Mouse (Mus musculus) MEL (cell line): ENCODE measurements around the gene Rhbdd2. TPM values are rescaled to one million over a fixed set of nuclear protein-coding genes. Genes with fewer than 3 reads are reported as not detected.
A peak's percentile ranks its signal among the peaks of the same experiment; 100 is the strongest.

ENCODE experiments used
- DNase-seq: peaks from one replicate; pipeline ENCODE4 v3.0.0; 2011; ENCODE audit warnings: low read depth, low spot score
- H3K27ac ChIP-seq: 2 replicates; pipeline ENCODE4 v1.5.1; 2012; ENCODE audit warnings: low read depth, mild to moderate bottlenecking, control low read depth, low read length, moderate library complexity; ENCODE audit not compliant: control insufficient read depth
- H3K27me3 ChIP-seq, 2 experiments: fragments of 150-350 bp in 1 of 2; sonication (generic) in 1 of 2; 2 replicates each; pipeline ENCODE4 v1.6.1; 2012; ENCODE audit warnings: low read length in 2 of 2, mild to moderate bottlenecking in 2 of 2, improper control_type of control experiment in 1 of 2, moderate library complexity in 1 of 2; ENCODE audit not compliant: insufficient read depth in 2 of 2, control insufficient read depth in 1 of 2
- H3K36me3 ChIP-seq, 2 experiments: 2 replicates each; pipeline ENCODE4 v1.6.1; 2012 to 2014; ENCODE audit warnings: low read length in 2 of 2, improper control_type of control experiment in 1 of 2, inconsistent platforms in 1 of 2, mild to moderate bottlenecking in 1 of 2; ENCODE audit not compliant: insufficient read depth in 2 of 2, control insufficient read depth in 1 of 2
- H3K4me1 ChIP-seq, 2 experiments: fragments of 150-350 bp in 1 of 2; sonication (generic) in 1 of 2; 2 replicates each; pipeline ENCODE4 v1.6.1; 2012; ENCODE audit warnings: low read length in 2 of 2, improper control_type of control experiment in 1 of 2, mild to moderate bottlenecking in 1 of 2; ENCODE audit not compliant: insufficient read depth in 2 of 2, control insufficient read depth in 1 of 2
- H3K4me3 ChIP-seq, 2 experiments: fragments of 150-350 bp in 1 of 2; sonication (generic) in 1 of 2; 2 replicates each; pipeline ENCODE4 v1.5.1; 2012; ENCODE audit warnings: low read depth in 2 of 2, low read length in 2 of 2, mild to moderate bottlenecking in 2 of 2, moderate library complexity in 2 of 2, control low read depth in 1 of 2, improper control_type of control experiment in 1 of 2; ENCODE audit not compliant: control insufficient read depth in 1 of 2, insufficient read depth in 1 of 2
- H3K79me2 ChIP-seq: 2 replicates; pipeline ENCODE4 v1.6.1; 2012; ENCODE audit warnings: mild to moderate bottlenecking, low read length, moderate library complexity; ENCODE audit not compliant: control insufficient read depth, poor library complexity, insufficient read depth
- H3K9ac ChIP-seq: 2 replicates; pipeline ENCODE4 v1.6.1; 2012; ENCODE audit warnings: low read depth, mild to moderate bottlenecking, control low read depth, low read length, moderate library complexity; ENCODE audit not compliant: control insufficient read depth, poor library complexity, severe bottlenecking
- H3K9me3 ChIP-seq: fragments of 150-350 bp; sonication (generic); replicated peaks from 2 replicates; pipeline ENCODE4 v1.6.1; 2012; ENCODE audit warnings: mild to moderate bottlenecking, low read length, improper control_type of control experiment, moderate library complexity; ENCODE audit not compliant: insufficient read depth
- BHLHE40 ChIP-seq: IDR thresholded peaks from 2 replicates; pipeline ENCODE4 v1.6.1; 2012; ENCODE audit warnings: low read depth, mild to moderate bottlenecking, inconsistent platforms, low read length, improper control_type of control experiment, borderline replicate concordance
- CHD1 ChIP-seq: IDR thresholded peaks from 2 replicates; pipeline ENCODE4 v1.6.1; 2012; ENCODE audit warnings: low read depth, mild to moderate bottlenecking, inconsistent platforms, low read length, improper control_type of control experiment
- CTCF ChIP-seq, 3 experiments: IDR thresholded peaks in 2 of 3; conservative IDR thresholded peaks in 1 of 3; 2 replicates each; pipeline ENCODE4 v1.5.1; 2011 to 2012; ENCODE audit warnings: low read length in 3 of 3, low read depth in 2 of 3, mild to moderate bottlenecking in 2 of 3, improper control_type of control experiment in 1 of 3, inconsistent platforms in 1 of 3, mixed read lengths in 1 of 3, moderate library complexity in 1 of 3; ENCODE audit not compliant: control insufficient read depth in 1 of 3, insufficient read depth in 1 of 3, poor library complexity in 1 of 3, severe bottlenecking in 1 of 3
- E2F4 ChIP-seq: IDR thresholded peaks from 2 replicates; pipeline ENCODE4 v1.6.1; 2011; ENCODE audit warnings: low read depth, low read length, improper control_type of control experiment, borderline replicate concordance
- ELF1 ChIP-seq: IDR thresholded peaks from 2 replicates; pipeline ENCODE4 v1.6.1; 2014; ENCODE audit warnings: low read depth, mild to moderate bottlenecking, inconsistent platforms, low read length, improper control_type of control experiment, moderate library complexity
- EP300 ChIP-seq, 2 experiments: IDR thresholded peaks; 2 replicates each; pipeline ENCODE4 v1.6.1; 2011; ENCODE audit warnings: improper control_type of control experiment in 2 of 2, low read length in 2 of 2, low read depth in 1 of 2, mild to moderate bottlenecking in 1 of 2
- GABPA ChIP-seq: IDR thresholded peaks from 2 replicates; pipeline ENCODE4 v1.6.1; 2012; ENCODE audit warnings: low read depth, mild to moderate bottlenecking, inconsistent platforms, low read length, improper control_type of control experiment, moderate library complexity
- GATA1 ChIP-seq: IDR thresholded peaks from 2 replicates; pipeline ENCODE4 v1.6.1; 2011; ENCODE audit warnings: low read depth, low read length, improper control_type of control experiment
- HCFC1 ChIP-seq: IDR thresholded peaks from 2 replicates; pipeline ENCODE4 v1.6.1; 2012; ENCODE audit warnings: low read depth, mild to moderate bottlenecking, inconsistent platforms, low read length, improper control_type of control experiment, moderate library complexity
- JUND ChIP-seq: IDR thresholded peaks from 2 replicates; pipeline ENCODE4 v1.6.1; 2011; ENCODE audit warnings: low read depth, mild to moderate bottlenecking, improper control_type of control experiment, low read length
- KAT2A ChIP-seq: conservative IDR thresholded peaks from 2 replicates; pipeline ENCODE4 v1.6.1; 2012; ENCODE audit warnings: low read depth, low read length, improper control_type of control experiment, inconsistent platforms
- MAFK ChIP-seq: IDR thresholded peaks from 2 replicates; pipeline ENCODE4 v1.6.1; 2011; ENCODE audit warnings: low read depth, mild to moderate bottlenecking, low read length, improper control_type of control experiment, borderline replicate concordance
- MAX ChIP-seq: IDR thresholded peaks from 2 replicates; pipeline ENCODE4 v1.6.1; 2011; ENCODE audit warnings: low read length, improper control_type of control experiment
- MEF2A ChIP-seq: IDR thresholded peaks from 2 replicates; pipeline ENCODE4 v1.6.1; 2014; ENCODE audit warnings: low read depth, mild to moderate bottlenecking, inconsistent platforms, low read length, improper control_type of control experiment; ENCODE audit not compliant: poor library complexity, insufficient replicate concordance, severe bottlenecking; ENCODE audit errors: extremely low read depth
- MYB ChIP-seq: IDR thresholded peaks from 2 replicates; pipeline ENCODE4 v1.6.1; 2011; ENCODE audit warnings: mild to moderate bottlenecking, low read depth, low read length, improper control_type of control experiment
- MYC ChIP-seq: IDR thresholded peaks from 2 replicates; pipeline ENCODE4 v1.6.1; 2011; ENCODE audit warnings: low read depth, mild to moderate bottlenecking, low read length, improper control_type of control experiment, moderate library complexity
- NELFE ChIP-seq: IDR thresholded peaks from 2 replicates; pipeline ENCODE4 v1.6.1; 2011; ENCODE audit warnings: low read depth, low read length, improper control_type of control experiment
- NRF1 ChIP-seq: IDR thresholded peaks from 2 replicates; pipeline ENCODE4 v1.6.1; 2014; ENCODE audit warnings: low read depth, mild to moderate bottlenecking, inconsistent platforms, low read length, improper control_type of control experiment, moderate library complexity; ENCODE audit not compliant: poor library complexity, insufficient read depth, severe bottlenecking
- POLR2AphosphoS2 ChIP-seq: IDR thresholded peaks from 2 replicates; pipeline ENCODE4 v1.6.1; 2011; ENCODE audit warnings: low read length, improper control_type of control experiment
- RAD21 ChIP-seq: IDR thresholded peaks from 2 replicates; pipeline ENCODE4 v1.6.1; 2011; ENCODE audit warnings: mild to moderate bottlenecking, low read depth, low read length, improper control_type of control experiment
- RCOR1 ChIP-seq: IDR thresholded peaks from 2 replicates; pipeline ENCODE4 v1.6.1; 2012; ENCODE audit warnings: low read depth, mild to moderate bottlenecking, inconsistent platforms, low read length, improper control_type of control experiment
- SIN3A ChIP-seq: IDR thresholded peaks from 2 replicates; pipeline ENCODE4 v1.6.1; 2012; ENCODE audit warnings: low read length, improper control_type of control experiment, inconsistent platforms
- SMC3 ChIP-seq: IDR thresholded peaks from 2 replicates; pipeline ENCODE4 v1.6.1; 2011; ENCODE audit warnings: low read depth, low read length, improper control_type of control experiment
- TAL1 ChIP-seq: IDR thresholded peaks from 2 replicates; pipeline ENCODE4 v1.6.1; 2012; ENCODE audit warnings: mild to moderate bottlenecking, inconsistent platforms, low read length, moderate library complexity, mixed read lengths
- TCF12 ChIP-seq: IDR thresholded peaks from 2 replicates; pipeline ENCODE4 v1.6.1; 2014; ENCODE audit warnings: low read depth, mild to moderate bottlenecking, inconsistent platforms, low read length, improper control_type of control experiment, moderate library complexity
- UBTF ChIP-seq: IDR thresholded peaks from 2 replicates; pipeline ENCODE4 v1.6.1; 2012; ENCODE audit warnings: low read depth, mild to moderate bottlenecking, inconsistent platforms, low read length, improper control_type of control experiment, moderate library complexity, borderline replicate concordance; ENCODE audit not compliant: insufficient read depth
- USF2 ChIP-seq, 2 experiments: IDR thresholded peaks; 2 replicates each; pipeline ENCODE4 v1.6.1; 2011 to 2012; ENCODE audit warnings: improper control_type of control experiment in 2 of 2, low read length in 2 of 2, borderline replicate concordance in 1 of 2, inconsistent platforms in 1 of 2, low read depth in 1 of 2, mild to moderate bottlenecking in 1 of 2; ENCODE audit not compliant: insufficient read depth in 1 of 2
- ZC3H11A ChIP-seq: IDR thresholded peaks from 2 replicates; pipeline ENCODE4 v1.6.1; 2012; ENCODE audit warnings: low read depth, mild to moderate bottlenecking, inconsistent platforms, low read length, improper control_type of control experiment
- ZKSCAN1 ChIP-seq: IDR thresholded peaks from 2 replicates; pipeline ENCODE4 v1.6.1; 2012; ENCODE audit warnings: low read depth, mild to moderate bottlenecking, inconsistent platforms, low read length, improper control_type of control experiment, moderate library complexity
- ZMIZ1 ChIP-seq: IDR thresholded peaks from 2 replicates; pipeline ENCODE4 v1.6.1; 2012; ENCODE audit warnings: low read depth, mild to moderate bottlenecking, inconsistent platforms, low read length, improper control_type of control experiment, moderate library complexity
- ZNF384 ChIP-seq: IDR thresholded peaks from 2 replicates; pipeline ENCODE4 v1.6.1; 2012; ENCODE audit warnings: low read depth, mild to moderate bottlenecking, inconsistent platforms, low read length, improper control_type of control experiment
- polyA plus RNA-seq, 2 experiments: library from polyadenylated mRNA; stranded (reverse) in 1 of 2; unstranded in 1 of 2; fragments of >175 nt in 1 of 2; fragments of >200 nt in 1 of 2; gene quantifications; 2 replicates each; pipeline versions ENCODE4 v1.2.1 to v1.2.4; 2012; ENCODE audit warnings: low replicate concordance in 2 of 2, low read depth in 1 of 2; ENCODE audit not compliant: insufficient read length in 2 of 2, insufficient read depth in 1 of 2, missing spikeins in 1 of 2
- total RNA-seq: library from RNA; depleted of rRNA; stranded (reverse); fragments of 300-350 nt; gene quantifications from 2 replicates; pipeline ENCODE4 v1.2.3, GENCODE M21; 2012

The Rhbdd2 gene
- total and polyA plus RNA-seq, 3 experiments: 4.9 to 29.1 TPM; not detected in 1

DNA sequence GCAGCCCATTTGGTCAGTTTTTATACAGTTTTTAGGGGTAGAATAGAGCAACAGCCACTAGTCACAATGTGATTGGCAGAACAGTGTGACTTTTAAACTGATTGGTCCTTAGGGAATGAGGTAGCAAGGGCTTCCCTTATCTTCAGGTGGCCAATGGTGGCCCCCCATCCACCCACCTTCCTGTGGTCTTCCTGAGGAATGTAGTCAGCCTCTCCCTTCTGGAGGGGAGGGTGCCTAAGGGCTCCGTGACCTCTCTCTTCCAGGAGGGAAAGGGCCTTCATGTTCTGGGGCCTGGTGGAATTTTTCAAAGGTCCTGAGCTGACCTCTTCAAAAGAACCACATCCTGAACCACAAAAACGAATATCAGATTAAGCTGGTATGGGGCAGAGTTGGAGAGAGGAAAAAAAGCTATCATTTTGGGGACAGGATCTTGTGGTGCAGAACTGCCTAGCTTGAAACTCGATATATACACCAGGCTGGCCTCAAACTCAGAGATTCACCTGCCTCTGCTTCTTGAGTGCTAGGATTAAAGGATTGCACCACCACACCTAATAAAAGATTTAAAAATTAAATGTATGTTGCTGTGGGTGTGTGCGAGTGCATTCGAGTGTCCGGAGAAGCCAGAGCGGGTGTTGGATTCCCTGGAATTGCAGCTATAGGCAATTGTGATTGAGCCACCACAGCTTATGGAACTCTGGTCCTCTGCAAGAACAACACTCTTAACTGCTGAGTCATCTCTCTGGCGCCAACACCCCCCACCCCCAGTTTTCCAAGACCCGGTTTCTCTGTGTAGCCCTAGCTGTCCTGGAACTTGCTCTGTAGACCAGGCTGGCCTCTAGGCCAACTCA, 16.3 kb downstream of the Rhbdd2 start:
- Histone ChIP-seq H3K4me1 (peaks cover 6 to 17% of the 10 kb centered on the region in 2 experiments), H3K27ac (peak overlapping the region; percentile 87)

GRCm38 (mm10) chr5:135649309-135649633, 16.9 kb downstream of the Rhbdd2 start:
- Histone ChIP-seq H3K27me3 (no peaks in the 10 kb centered on the region), H3K4me3 (no peak overlapping the region), H3K9me3 (no peaks in the 10 kb centered on the region), H3K36me3 (peaks cover 0 to 15% of the 10 kb centered on the region in 2 experiments; a peak in 2 of 4 replicates), H3K4me1 (peaks cover 6 to 14% of the 10 kb centered on the region in 2 experiments), H3K9ac (peak overlapping the region; percentile 35; the same call in 1 of the 2 replicates), H3K79me2 (no peaks in the 10 kb centered on the region), H3K27ac (peak overlapping the region; percentile 87)
- DNase-seq: no peak
- TF ChIP-seq KAT2A (no peak), USF2 (IDR thresholded peaks at IDR 0.05; ENCODE audit: borderline replicate concordance in 1 of 2, insufficient read depth in 1 of 2, low read depth in 1 of 2, low read length in 2 of 2) (no peak), ZC3H11A (no peak), TAL1 (no peak), ZKSCAN1 (no peak), NRF1 (no peak), NELFE (no peak), POLR2AphosphoS2 (no peak), SMC3 (no peak), UBTF (no peak), GATA1 (no peak), ELF1 (no peak), SIN3A (no peak), JUND (no peak), RAD21 (no peak), E2F4 (no peak), BHLHE40 (no peak), ZNF384 (no peak), ZMIZ1 (no peak)

More for the DNA sequence above, 16.3 kb downstream of the Rhbdd2 start:
- Histone ChIP-seq H3K9ac (peak overlapping the region; percentile 35), H3K9me3 (no peaks in the 10 kb centered on the region), H3K27me3 (no peaks in the 10 kb centered on the region), H3K4me3 (no peak overlapping the region), H3K36me3 (peaks cover 0 to 19% of the 10 kb centered on the region in 2 experiments; a peak in 2 of 4 replicates), H3K79me2 (no peaks in the 10 kb centered on the region)
- TF ChIP-seq ZKSCAN1 (no peak), UBTF (no peak), BHLHE40 (no peak), ZNF384 (peak; percentile 57; the same call in 1 of the 2 replicates), MAFK (0 out of 2 replicates have a peak, but pooled peaks have one; percentile 36), MYC (no peak), GABPA (no peak; the same call in 1 of the 2 replicates), EP300 (IDR thresholded peaks at IDR 0.05; ENCODE audit: low read depth in 1 of 2, low read length in 2 of 2) (peak; percentile 71 to 90; a peak in 3 of 4 replicates), MYB (peak; percentile 76), POLR2AphosphoS2 (peak; percentile 64; the same call in 1 of the 2 replicates), MEF2A (no peak), HCFC1 (no peak), ELF1 (no peak), NELFE (peak; percentile 40; the same call in 1 of the 2 replicates), RCOR1 (peak; percentile 38; the same call in 1 of the 2 replicates), GATA1 (0 out of 2 replicates have a peak, but pooled peaks have one; percentile 32), MAX (no peak), TAL1 (peak; percentile 33), ZC3H11A (no peak), CHD1 (no peak), CTCF (IDR thresholded peaks at IDR 0.05 in 2 of 3, conservative IDR thresholded peaks at IDR 0.05 in 1 of 3; ENCODE audit: control insufficient read depth in 1 of 3, insufficient read depth in 1 of 3, low read depth in 2 of 3, low read length in 3 of 3, poor library complexity in 1 of 3, severe bottlenecking in 1 of 3) (no peak), TCF12 (peak; percentile 52), RAD21 (no peak), SIN3A (peak; percentile 56; the same call in 1 of the 2 replicates), ZMIZ1 (no peak)
- DNase-seq: peak; percentile 66
